Mouse (Mus musculus) fibroblast of lung, adult 2 months (primary cell): ENCODE data around the gene Cbfa2t3.

Experiments used
- DNase-seq: peaks from one replicate; pipeline ENCODE4 v3.0.0-alpha.2; 2011; ENCODE audit warnings: low read depth

Cbfa2t3 gene

DNA sequence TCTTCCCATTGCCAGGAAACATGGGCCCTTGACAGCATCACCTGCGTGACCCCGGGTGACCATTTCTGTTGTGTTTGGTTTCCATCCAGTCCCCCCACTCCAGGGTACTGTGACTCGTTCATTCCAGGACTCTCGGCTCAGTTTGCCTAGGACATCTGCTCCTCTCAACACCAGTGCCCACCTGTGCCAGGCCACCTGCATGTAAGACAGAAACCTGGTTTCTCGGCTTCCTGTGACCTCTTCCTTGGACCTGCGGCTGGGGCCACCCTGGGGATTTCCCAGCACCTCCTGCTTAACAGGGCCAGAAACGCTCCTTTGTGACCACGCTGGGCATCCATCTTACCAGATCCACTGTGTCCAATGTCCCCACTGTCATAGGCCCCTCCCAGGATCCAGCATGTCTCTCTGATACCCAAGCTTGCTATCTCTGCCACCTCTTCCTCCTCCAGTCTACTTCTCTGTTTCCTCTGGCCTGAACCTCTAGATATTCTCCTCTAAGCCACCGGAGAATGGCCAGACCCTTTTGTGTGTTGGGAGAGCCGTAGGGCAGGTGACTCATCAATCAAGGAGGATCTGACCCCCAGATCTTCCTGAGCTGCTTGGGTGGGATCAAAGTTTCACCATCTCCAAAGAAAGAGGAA lies 19.1 kb upstream of the Cbfa2t3 start:
- no peak for DNase-seq

DNA sequence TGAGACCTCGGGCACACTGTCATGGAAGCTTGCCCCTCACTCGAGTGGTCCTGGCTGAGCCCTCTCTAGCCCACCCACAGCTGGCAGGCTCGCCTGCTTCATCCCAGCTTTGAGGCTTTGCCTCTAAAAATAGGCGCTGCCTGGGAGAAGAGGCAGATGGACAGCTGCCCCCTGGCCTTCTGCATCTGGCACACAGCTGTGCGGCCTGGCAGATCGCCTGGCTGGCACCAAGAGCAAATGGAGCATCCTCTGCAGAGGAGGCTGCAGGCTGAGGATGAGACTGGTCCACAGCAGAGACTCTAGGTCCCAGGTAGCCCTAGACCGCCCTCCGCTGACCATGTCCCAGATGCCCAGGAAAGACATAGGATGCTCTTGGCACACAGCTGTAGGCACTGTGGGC lies 17.7 kb upstream of the Cbfa2t3 start:
- DNase-seq = no peak

DNA sequence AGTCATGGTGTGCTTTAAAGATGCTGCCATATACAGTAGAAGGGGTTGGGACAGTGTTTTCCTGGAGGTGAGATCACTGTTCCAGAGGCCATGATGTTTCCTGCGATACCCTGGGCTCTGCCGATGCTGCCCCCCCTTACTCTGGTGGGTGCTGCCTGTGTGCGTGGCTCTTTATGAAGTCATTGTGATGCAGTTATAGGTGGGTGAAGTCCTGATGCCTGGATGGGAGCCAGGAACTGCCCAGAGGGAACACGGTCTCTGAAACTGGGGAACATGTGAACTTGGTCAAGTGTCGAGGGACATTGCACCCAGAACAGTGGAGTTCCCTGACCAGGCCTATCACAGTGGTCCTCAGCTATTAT lies 14.2 kb upstream of the Cbfa2t3 start:
- DNase-seq = no peak

DNA sequence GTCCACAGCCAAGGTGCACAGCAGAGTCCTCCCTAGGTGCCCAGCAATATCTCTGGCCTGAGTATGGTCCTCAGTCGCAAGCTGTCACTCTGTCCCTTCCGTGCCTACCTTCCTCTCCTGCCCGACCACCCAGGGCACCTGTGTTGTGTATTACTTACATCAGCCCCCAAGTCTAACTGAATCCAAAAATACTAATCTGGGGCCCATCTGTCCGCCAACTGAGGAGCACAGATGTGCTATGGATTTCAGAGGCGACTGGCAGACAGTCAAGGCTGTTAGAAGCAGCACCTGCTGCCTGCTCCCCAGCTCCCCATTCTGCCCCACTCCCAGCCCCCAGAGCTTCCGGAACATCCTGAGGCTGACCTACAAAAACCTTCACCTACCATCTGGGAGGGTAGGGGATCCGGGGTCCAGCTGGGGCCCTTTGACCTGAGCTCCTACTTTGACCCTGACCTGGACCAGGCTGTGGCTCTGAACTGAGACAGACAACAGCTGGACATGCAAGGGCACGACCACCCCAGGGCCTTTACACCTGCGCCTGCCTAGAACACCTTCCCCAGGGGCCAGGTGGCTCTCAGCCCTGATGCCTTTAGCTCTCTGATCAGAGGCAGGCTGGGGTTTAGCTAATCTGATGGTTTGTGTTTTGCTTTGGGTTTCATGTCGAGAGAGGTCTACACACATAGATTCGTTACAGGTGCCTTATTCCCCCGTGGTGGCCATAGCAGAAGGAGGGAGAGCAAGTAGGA lies 13.7 kb upstream of the Cbfa2t3 start:
- DNase-seq = no peak

DNA sequence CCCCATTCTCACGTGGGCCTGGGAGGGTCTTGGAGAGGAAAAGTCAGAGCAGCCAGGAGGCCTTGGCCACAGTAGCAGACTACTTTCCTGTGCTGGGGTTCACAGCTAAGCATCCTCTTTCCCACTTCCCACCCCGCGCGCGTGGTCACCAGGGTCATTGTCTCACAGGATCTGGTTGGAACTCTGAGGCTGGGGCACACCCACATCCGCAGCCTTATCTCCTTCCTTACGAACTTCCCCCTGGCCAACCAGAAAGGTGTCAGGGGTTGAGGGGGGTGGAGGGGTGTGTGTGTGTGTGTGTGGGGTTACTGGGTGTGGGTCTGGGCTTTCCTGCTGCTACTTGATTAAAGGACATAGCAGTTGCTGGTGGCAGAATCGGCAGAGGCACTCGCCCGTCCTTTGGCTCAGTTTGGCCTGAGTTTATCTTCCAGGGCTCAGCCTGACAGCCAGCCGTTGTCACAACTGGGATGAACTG lies 13.0 kb upstream of the Cbfa2t3 start:
- no peak for DNase-seq

DNA sequence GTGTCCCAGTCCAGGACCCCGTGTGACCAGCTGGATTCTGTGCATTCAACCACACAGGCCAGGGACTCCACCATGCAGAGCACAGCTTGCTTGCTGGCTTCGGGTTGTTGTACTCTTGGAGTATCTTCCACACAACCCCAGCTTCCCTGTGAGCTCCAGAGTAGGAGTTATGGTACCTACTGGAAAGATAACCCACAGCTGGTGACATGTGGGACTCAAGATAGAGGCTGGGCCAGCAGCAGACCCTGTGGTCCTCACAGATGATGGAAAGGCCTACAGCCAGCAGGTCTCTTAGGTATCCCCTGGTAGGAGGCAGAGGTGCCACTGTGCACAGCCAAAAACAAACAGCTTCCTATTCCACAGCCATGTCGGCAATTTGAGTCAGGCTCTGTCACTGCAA lies 12.6 kb upstream of the Cbfa2t3 start:
- DNase-seq = no peak

DNA sequence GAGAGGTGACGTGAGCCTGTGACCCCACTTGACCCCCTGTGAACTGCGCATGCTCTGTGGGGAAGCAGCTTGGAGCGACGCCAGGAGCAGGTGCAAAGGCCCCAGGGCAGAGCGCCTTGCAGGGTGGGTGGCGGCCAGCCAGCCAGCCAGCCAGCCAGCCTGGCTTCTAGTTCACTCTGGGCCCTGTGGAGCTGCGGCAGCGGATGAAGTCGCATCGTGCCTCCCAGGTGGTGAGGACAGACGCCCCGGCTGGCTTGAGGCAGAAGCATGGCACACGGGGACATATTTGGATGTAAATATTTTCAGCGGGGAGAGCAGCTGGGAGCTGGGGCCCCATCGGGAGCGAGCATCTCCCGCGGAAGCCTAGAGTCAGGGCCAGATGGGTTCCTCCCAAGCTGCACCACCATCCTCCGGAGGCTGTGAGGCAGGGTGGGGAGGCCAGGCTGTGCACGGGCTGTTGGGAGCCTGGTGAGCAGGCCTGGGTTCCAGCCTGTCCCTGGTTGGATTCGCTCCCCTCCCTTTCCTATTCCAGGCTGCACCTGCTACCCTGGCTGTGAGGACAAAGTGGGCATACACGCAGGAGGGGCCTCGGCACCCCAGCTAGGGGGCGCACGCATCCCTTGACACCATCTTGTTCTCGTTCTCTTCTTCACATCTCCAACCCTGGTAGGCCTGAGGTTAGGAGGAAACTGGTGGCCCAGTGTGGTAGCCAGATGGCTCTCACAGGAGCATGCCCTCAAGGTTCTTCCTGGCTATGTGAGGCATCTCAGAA lies 10.6 kb upstream of the Cbfa2t3 start:
- no peak for DNase-seq

DNA sequence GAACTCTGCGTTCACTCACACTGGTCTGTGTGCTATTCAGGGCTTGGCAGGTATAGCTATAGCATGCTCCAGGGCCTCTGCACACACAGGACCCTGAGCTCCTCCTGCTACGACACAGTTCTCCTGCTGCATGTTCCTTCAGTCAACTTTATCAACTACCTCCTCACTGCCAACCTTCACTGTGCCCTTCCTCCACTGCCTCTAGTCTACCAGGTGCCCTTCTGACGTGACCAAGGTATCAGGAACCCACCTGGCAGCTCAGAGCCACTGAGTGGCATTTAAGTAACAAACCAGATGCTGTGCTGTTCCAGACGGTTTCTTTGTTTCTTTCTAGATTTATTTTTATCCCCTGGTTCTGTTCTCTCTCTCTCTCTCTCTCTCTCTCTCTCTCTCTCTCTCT lies 8.3 kb upstream of the Cbfa2t3 start:
- no peak for DNase-seq

DNA sequence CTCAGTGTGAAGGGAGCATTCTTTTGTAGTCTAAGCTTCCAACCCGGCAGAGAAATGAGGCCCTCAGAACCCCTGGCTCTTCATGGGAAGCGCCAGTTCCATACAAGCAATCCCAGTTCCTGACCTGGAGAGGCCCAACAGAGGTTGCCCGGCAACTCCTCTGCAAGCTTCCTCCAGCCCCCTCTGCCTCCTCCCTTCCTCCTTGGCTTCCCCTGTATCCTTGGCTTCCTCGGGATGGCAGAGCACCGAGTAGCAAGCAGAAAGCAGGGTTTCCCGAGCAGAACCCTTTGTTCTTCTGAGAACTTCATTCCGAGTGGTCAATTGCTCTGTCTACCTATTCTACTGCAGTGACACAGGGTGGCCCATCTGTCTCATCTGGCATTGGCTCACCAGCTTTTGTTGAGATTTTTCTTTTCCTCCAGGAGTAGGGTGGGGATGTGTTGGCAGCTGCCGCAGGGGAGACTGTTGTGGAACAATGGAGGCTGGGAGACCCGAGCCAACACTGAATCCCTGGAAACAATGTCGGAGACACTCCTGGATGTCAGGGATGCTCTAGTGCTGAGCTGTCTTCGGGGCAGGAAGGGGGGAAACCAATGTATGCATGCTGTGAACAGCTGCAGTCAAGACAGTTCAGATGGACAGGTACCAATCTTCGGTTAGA lies 7.1 kb upstream of the Cbfa2t3 start:
- DNase-seq = no peak

DNA sequence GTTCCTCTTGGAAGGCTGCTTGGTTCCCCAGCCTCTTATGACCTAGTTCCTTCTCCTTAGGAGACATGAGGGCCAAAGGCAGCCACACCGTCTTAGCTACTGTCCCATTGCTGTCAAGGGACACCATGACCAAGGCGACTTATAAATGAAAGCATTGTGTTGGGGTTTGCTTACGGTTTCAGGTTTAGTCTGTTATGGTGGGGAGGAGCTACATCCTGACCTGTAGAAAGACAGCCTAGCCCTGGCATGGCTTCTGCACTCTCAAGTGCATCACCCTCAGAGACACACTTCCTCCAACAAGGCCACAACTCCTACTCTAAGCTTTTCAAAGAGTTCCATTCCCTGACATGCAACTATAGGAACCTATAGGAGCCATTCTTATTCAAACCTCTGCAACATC lies 5.7 kb upstream of the Cbfa2t3 start:
- DNase-seq = no peak

DNA sequence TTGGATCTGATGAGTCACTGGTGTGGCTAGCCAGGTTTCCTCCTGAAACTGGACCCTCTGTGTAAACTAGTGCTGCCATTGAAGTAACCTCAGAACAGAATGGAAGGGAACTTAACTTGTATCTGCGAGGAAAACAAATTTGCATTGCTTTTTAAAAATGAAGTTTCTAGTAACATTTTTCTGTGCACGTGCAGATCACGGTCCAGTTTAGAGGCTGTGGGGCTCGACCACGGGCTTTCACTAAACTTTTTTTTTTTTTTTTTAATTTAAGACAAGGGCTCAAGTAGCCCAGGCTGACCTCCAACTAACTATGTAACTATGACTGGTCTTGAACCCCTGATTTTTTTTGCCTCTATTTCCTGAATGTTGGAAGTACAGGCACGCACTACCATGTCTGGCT lies 4.0 kb upstream of the Cbfa2t3 start:
- no peak for DNase-seq

DNA sequence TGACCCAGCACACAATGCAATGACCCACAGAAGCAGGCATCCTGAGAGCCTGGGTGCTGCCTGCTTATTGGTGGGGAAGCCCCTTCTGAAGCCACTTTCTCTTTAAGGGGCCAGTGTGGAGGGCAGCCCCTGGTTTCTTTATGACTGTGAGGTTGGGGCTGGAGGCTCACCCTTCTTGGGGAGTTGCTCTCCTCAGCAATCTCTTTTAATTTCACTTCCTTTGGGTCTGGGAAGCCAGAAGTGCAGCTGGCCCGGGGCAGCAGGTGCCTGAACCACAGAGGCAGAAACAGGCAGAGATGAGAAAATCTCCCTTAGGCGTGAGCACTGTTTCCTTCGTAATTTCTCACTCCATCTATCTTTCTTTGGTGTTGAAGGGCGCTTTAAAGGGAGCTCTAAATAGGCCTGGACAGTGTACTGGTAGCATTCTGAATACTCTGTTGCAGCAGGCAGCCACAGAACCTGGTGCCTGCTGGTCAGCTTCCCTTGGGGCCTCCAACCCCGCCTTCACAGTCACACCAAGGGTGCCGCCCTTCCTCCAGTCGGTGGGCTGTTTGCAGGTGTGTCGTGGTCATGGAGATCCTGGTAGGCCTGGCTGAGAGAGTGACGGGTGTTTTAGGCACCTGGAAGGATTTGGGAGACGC lies 3.5 kb upstream of the Cbfa2t3 start:
- DNase-seq = no peak

DNA sequence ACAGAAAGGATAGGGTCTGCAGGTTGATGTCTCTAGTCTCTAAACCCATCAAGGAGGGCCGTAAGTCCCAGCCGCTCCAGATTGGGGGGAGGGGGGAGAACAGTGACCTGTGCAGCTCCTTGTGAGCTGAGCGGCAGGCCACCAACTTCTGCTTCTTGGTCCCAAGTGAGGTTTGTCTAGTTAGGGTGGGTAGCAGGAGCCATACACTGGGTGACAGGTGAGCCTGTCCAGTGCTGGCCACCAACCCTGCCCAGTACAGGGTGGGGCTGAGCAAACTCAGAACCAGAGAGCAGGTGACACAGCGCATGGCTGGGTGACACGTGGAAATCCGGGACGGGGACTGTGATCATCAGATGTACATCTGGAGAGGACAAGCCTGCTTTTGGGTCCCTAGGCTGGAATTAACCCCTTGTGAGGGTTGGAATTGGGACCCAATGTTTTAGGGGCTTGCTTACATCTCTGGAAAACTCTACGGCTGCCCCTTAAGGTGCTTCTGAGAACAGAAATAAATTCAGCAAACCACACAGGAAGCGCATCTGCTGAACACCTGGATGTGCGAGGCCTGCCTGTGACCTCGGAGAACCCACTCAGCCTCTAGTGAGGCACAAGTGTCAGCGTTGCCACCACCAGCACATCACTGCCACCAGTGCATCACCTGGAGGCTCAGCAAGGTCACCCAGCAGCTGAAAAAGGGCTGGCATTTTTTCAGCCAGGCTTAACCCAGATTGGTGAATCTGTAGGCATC lies 2.7 kb upstream of the Cbfa2t3 start:
- DNase-seq = no peak

DNA sequence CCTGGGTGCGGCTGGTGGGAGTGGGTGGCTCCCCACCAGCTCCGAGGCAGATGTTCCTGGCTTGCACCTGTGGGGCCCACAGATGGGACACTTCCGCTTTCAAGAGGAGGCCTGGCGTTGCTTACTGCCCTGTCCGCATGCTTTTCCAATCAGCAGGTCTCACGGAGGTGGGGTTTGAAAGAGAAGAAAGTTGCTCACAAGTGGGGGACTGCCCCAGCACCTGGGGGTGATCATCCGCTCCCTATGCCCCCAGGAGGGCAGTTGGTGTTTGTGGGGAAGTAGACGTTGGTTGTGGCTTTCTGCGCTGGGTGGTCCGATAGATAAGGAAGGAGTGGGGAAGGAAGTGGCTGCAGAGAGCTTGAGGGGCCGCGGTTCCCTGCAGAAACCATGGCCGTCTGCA lies 1.7 kb upstream of the Cbfa2t3 start:
- DNase-seq = no peak

DNA sequence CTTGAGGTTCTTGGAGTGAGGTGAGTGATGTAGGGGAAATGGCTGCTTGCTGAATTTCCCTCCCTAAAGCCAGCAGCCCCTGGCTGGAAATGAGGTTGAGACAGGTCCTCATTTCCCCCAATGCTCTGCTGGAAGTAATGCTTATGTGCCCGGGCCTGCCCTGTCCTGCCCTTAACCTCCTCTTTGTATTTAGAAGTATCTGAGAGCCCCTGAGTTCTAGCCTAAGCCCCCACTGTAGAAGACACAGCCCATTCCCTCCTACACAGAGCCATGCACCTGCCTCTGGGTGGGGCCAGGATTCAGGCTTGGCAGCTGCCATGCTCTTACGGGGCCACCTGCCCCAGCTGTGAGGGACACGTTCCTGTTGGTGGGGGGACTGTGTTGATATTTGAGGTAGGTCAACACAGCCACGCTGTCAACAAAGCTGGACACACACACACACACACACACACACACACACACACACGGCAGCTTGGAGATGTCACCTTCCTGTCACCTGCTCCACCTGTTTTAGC lies 598 bp downstream of the Cbfa2t3 start:
- no peak for DNase-seq

DNA sequence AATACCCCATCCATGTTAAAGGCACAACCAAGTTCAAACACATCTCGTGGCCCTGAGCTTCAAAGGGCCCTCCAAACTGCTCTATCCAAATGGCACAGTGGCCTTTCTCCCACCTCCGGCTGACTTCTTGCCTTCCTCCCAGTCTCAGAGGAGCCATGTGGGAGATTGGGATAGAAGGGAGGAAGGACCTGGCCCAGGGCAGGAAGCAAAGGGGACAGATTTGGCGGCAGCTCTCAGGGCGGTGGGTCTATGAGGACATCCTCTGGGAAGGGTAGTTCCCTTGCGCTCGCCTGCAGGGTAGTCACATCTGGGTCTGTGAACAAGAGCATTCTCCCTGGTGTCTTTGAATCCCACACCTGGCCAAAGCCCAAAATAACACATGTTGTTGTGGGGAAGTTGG lies 1.3 kb downstream of the Cbfa2t3 start:
- no peak for DNase-seq

DNA sequence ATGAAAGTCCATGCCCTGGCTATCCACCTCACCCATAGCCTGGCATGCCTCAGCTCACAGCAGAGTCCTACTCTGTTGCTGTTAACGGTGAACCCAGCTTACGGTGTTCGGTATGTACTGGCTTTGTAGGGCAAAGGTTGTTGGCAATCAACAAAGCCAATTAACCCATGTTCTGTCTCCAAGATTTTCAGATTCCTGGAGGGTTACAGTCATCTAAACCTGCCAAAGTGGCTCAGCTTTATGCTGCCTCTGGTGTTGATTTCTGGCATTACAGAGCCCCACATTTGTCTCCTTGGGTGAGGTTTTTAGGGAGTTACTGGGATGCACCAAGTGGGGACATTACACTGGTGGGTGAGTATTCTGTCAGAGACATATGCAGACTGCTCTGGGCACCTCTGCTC lies 1.7 kb downstream of the Cbfa2t3 start:
- DNase-seq = no peak

DNA sequence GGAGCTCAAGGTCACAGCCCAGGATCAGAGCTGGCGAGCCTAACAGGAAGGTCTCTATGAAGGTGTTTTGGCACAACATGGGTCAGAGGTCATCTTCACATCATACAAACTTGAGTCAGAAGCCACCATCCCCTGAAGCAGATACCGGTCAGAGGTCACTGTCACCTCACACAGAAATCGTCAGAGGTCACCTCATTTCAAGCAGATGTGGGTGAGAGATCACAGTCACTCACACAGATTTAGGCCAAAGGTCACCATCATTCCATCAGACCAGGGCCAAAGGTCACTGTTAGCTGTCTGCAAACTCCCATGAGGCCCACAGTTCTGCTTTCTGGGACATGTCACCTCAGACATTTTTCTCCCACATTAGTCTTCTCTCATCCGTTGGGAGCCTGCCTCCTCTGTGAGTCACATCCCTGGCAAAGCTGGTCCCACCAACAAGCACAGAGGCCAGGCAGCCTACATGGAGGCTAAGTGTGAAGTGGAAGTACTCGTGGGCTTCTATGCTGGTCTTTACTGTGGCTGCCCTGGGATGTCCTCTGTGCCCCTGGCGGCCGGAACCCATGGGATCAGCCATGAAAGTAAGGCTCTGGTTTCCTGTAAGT lies 3.4 kb downstream of the Cbfa2t3 start:
- no peak for DNase-seq

DNA sequence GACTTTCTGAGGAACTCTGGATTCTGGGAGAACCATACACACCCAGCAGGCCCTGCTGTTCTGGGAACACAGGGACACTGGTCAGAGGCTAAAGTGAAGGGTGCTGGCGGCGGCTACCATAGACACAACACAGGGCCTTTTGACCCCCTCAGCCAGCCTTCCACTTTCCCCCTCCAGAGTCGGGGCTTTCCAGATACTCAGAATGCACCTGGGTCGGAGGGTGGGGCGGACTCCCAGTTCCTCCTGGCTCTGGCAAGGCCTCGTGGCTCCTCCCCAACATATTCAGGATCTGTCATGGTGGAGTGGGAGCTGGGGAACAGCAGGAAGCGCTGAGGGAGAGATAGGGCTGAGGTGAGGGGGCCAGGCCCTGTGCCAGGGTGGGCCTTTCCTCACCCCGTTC lies 6.8 kb downstream of the Cbfa2t3 start:
- DNase-seq = no peak

DNA sequence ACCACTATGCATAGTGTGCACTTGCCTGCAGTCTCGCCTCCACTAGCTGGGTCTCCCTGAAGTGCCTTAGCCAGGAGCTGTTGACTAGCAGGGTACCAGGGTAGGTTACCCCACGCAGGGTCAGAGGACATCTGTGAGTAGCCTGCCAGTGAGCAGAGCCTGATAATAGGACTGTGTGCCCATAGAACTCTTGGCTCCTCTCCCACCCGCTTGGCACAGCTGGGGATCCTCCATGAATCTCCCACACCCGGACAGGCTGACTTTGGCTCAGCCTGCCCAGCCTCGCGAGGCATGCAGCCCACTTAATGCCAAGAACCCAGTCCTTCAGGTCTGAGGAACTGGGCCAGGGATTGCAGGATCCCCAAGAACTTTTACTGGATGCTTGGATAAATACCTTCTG lies 7.9 kb downstream of the Cbfa2t3 start:
- DNase-seq = no peak

DNA sequence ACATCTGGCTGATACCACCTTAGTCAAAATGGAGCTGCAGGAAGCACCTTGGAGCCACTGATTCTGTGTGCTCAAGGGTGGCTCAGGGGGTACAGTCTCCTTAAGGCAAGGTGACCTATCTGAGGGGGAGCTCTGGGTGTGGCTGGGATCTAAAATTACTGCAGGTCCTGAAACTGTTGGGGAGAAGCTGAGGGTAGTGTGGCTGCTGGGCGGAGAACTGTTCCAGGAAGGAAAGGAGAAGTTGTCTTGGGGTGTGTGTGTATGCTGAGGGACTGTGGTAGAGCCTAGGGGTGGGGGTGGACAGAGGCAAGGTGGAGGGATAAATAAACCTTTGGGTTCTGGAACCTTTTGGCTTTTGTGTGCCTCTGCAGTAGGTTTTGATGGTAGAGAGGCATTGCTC lies 9.6 kb downstream of the Cbfa2t3 start:
- no peak for DNase-seq
